Mouse (Mus musculus): ENCODE results near the gene Gpr180. TPM values are rescaled to one million over a fixed set of nuclear protein-coding genes. Genes with fewer than 3 reads are reported as not detected.
"Not testable (repeated sequence)": the region's sequence is repeated elsewhere in the genome, so short reads cannot be mapped to it uniquely, and the experiment has no call there.

Gene Gpr180
- polyA plus RNA-seq, 2 experiments = 5.8 to 9.9 TPM

GRCm38 (mm10) chr14:118151651-118152293 lies 14.8 kb downstream of the Gpr180 start:
- ATAC-seq (ENCODE audit: insufficient read depth) = no peak
- H3K9ac ChIP-seq (replicated peaks) = no peak overlapping the region
- no peaks in the 10 kb centered on the region for H3K9me3 ChIP-seq (ENCODE audit: control insufficient read depth, low read length)
- TF ChIP-seq EP300 (IDR thresholded peaks at IDR 0.05; ENCODE audit: low read depth) = no peak
- TF ChIP-seq CTCF (IDR thresholded peaks at IDR 0.05; ENCODE audit: low read depth) = peak; percentile 42
- H3K4me3 ChIP-seq (ENCODE audit: insufficient read depth in 1 of 2, low read depth in 2 of 2, low read length in 2 of 2) = no peak overlapping the region
- no peaks in the 10 kb centered on the region for H3K27me3 ChIP-seq (ENCODE audit: control insufficient read depth, insufficient read depth, low read length)
- no peaks in the 10 kb centered on the region; the same call in 1 of the 2 replicates for H3K36me3 ChIP-seq (replicated peaks; ENCODE audit: control insufficient read depth, insufficient read depth, low read depth)
- H3K27ac ChIP-seq = no peak overlapping the region
- no peak for DNase-seq (ENCODE audit: low read depth in 3 of 3, low spot score in 3 of 3)
- WGBS (ENCODE audit: insufficient replicate concordance) = 67% methylated on average over 5 of the region's 5 CpGs
- no peak overlapping the region for H3K4me2 ChIP-seq (ENCODE audit: low read depth)
- no peaks in the 10 kb centered on the region for H3K4me1 ChIP-seq (replicated peaks; ENCODE audit: control insufficient read depth in 2 of 2, insufficient read depth in 2 of 2, low read length in 1 of 2)

GRCm38 (mm10) chr14:118152294-118152651 lies 15.3 kb downstream of the Gpr180 start:
- Histone ChIP-seq H3K9ac (replicated peaks) (no peak overlapping the region), H3K27ac (no peak overlapping the region), H3K36me3 (replicated peaks; ENCODE audit: control insufficient read depth, insufficient read depth, low read depth) (no peaks in the 10 kb centered on the region; the same call in 1 of the 2 replicates), H3K9me3 (ENCODE audit: control insufficient read depth, low read length) (no peaks in the 10 kb centered on the region), H3K4me1 (replicated peaks; ENCODE audit: control insufficient read depth in 2 of 2, insufficient read depth in 2 of 2, low read length in 1 of 2) (no peaks in the 10 kb centered on the region), H3K27me3 (ENCODE audit: control insufficient read depth, insufficient read depth, low read length) (no peaks in the 10 kb centered on the region), H3K4me2 (ENCODE audit: low read depth) (no peak overlapping the region), H3K4me3 (ENCODE audit: insufficient read depth in 1 of 2, low read depth in 2 of 2, low read length in 2 of 2) (no peak overlapping the region)
- 81% methylated on average over 8 of the region's 8 CpGs for WGBS (ENCODE audit: insufficient replicate concordance)
- ATAC-seq (ENCODE audit: insufficient read depth) (no peak), DNase-seq (ENCODE audit: low read depth in 3 of 3, low spot score in 3 of 3) (no peak)
- no peak for TF ChIP-seq EP300 (IDR thresholded peaks at IDR 0.05; ENCODE audit: low read depth)
- no peak for TF ChIP-seq CTCF (IDR thresholded peaks at IDR 0.05; ENCODE audit: low read depth)

GRCm38 (mm10) chr14:118156056-118156455 lies 19.1 kb downstream of the Gpr180 start:
- not testable (repeated sequence) for H3K36me3 ChIP-seq (replicated peaks; ENCODE audit: control insufficient read depth, insufficient read depth, low read depth); H3K4me3 ChIP-seq (ENCODE audit: insufficient read depth in 1 of 2, low read depth in 2 of 2, low read length in 2 of 2); H3K4me1 ChIP-seq (replicated peaks; ENCODE audit: control insufficient read depth in 2 of 2, insufficient read depth in 2 of 2, low read length in 1 of 2); H3K9me3 ChIP-seq (ENCODE audit: control insufficient read depth, low read length); H3K4me2 ChIP-seq (ENCODE audit: low read depth); H3K9ac ChIP-seq (replicated peaks); H3K27ac ChIP-seq; H3K27me3 ChIP-seq (ENCODE audit: control insufficient read depth, insufficient read depth, low read length); DNase-seq (ENCODE audit: low read depth in 3 of 3, low spot score in 3 of 3); ATAC-seq (ENCODE audit: insufficient read depth)
- WGBS (ENCODE audit: insufficient replicate concordance) = 88% methylated on average over 16 of the region's 16 CpGs

- 75% methylated on average over 10 of the region's 10 CpGs for WGBS (ENCODE audit: insufficient replicate concordance)
Observed at GRCm38 (mm10) chr14:118156740-118157139, 19.8 kb downstream of the Gpr180 start.

GRCm38 (mm10) chr14:118157146-118157545 lies 20.2 kb downstream of the Gpr180 start:
- DNase-seq (ENCODE audit: low read depth in 3 of 3, low spot score in 3 of 3) = no peak
- WGBS (ENCODE audit: insufficient replicate concordance) = 31% methylated on average over 5 of the region's 5 CpGs
- H3K4me1 ChIP-seq (replicated peaks; ENCODE audit: control insufficient read depth in 2 of 2, insufficient read depth in 2 of 2, low read length in 1 of 2) = no peaks in the 10 kb centered on the region
- H3K27ac ChIP-seq = no peak overlapping the region
- no peak overlapping the region for H3K4me3 ChIP-seq (ENCODE audit: insufficient read depth in 1 of 2, low read depth in 2 of 2, low read length in 2 of 2)
- ATAC-seq (ENCODE audit: insufficient read depth) = no peak
- H3K4me2 ChIP-seq (ENCODE audit: low read depth) = no peak overlapping the region
- H3K36me3 ChIP-seq (replicated peaks; ENCODE audit: control insufficient read depth, insufficient read depth, low read depth) = peaks cover 7% of the 10 kb centered on the region; the same call in 1 of the 2 replicates
- H3K27me3 ChIP-seq (ENCODE audit: control insufficient read depth, insufficient read depth, low read length) = no peaks in the 10 kb centered on the region
- no peak for TF ChIP-seq EP300 (IDR thresholded peaks at IDR 0.05; ENCODE audit: low read depth)
- peak; percentile 94 for TF ChIP-seq CTCF (IDR thresholded peaks at IDR 0.05; ENCODE audit: low read depth)
- H3K9ac ChIP-seq (replicated peaks) = no peak overlapping the region
- H3K9me3 ChIP-seq (ENCODE audit: control insufficient read depth, low read length) = no peaks in the 10 kb centered on the region

More at GRCm38 (mm10) chr14:118156740-118157139, 19.8 kb downstream of the Gpr180 start:
- no peaks in the 10 kb centered on the region for H3K9me3 ChIP-seq (ENCODE audit: control insufficient read depth, low read length)
- H3K9ac ChIP-seq (replicated peaks) = no peak overlapping the region
- no peaks in the 10 kb centered on the region for H3K27me3 ChIP-seq (ENCODE audit: control insufficient read depth, insufficient read depth, low read length)
- H3K4me3 ChIP-seq (ENCODE audit: insufficient read depth in 1 of 2, low read depth in 2 of 2, low read length in 2 of 2) = no peak overlapping the region
- DNase-seq (ENCODE audit: low read depth in 3 of 3, low spot score in 3 of 3) = no peak
- peak; percentile 26; the same call in 1 of the 2 replicates for ATAC-seq (ENCODE audit: insufficient read depth)
- TF ChIP-seq EP300 (IDR thresholded peaks at IDR 0.05; ENCODE audit: low read depth) (no peak), CTCF (IDR thresholded peaks at IDR 0.05; ENCODE audit: low read depth) (no peak)
- peaks cover 7% of the 10 kb centered on the region; the same call in 1 of the 2 replicates for H3K36me3 ChIP-seq (replicated peaks; ENCODE audit: control insufficient read depth, insufficient read depth, low read depth)
- H3K27ac ChIP-seq = no peak overlapping the region
- H3K4me2 ChIP-seq (ENCODE audit: low read depth) = no peak overlapping the region
- no peaks in the 10 kb centered on the region for H3K4me1 ChIP-seq (replicated peaks; ENCODE audit: control insufficient read depth in 2 of 2, insufficient read depth in 2 of 2, low read length in 1 of 2)
